Mouse (Mus musculus): ENCODE measurements around the gene Gm36079.
"Not testable (repeated sequence)": the region's sequence is repeated elsewhere in the genome, so short reads cannot be mapped to it uniquely, and the experiment has no call there.

Gene Gm36079

GRCm38 (mm10) chr13:120026911-120027310, at the start of gene Gm36079:
Gene Gm36079 (minus strand): TSS chr13:120027011.
- not testable (repeated sequence) for DNase-seq (ENCODE audit: low read depth, low spot score)

- not testable (repeated sequence) for DNase-seq (ENCODE audit: low read depth, low spot score)
Measured at GRCm38 (mm10) chr13:120070878-120071277, 44.1 kb upstream of the Gm36079 start.

GRCm38 (mm10) chr13:120070012-120070598, 43.3 kb upstream of the Gm36079 start:
- not testable (repeated sequence) for DNase-seq (ENCODE audit: low read depth, low spot score)

- not testable (repeated sequence) for DNase-seq (ENCODE audit: low read depth, low spot score)
Measured at GRCm38 (mm10) chr13:120063439-120064089, 36.8 kb upstream of the Gm36079 start.

GRCm38 (mm10) chr13:120062903-120063302, 36.1 kb upstream of the Gm36079 start:
- not testable (repeated sequence) for DNase-seq (ENCODE audit: low read depth, low spot score)

- DNase-seq (ENCODE audit: low read depth, low spot score), result not testable (repeated sequence)
Measured at GRCm38 (mm10) chr13:120052085-120052484, 25.3 kb upstream of the Gm36079 start, which contains the start of gene Gm21188. Gene Gm21188 (minus strand): TSS chr13:120052194.

- not testable (repeated sequence) for DNase-seq (ENCODE audit: low read depth, low spot score)
Measured at GRCm38 (mm10) chr13:120048608-120049007, 21.8 kb upstream of the Gm36079 start.

GRCm38 (mm10) chr13:120048186-120048585, 21.4 kb upstream of the Gm36079 start:
- DNase-seq (ENCODE audit: low read depth, low spot score), result not testable (repeated sequence)

GRCm38 (mm10) chr13:120046422-120047209, 19.8 kb upstream of the Gm36079 start:
- DNase-seq (ENCODE audit: low read depth, low spot score), result not testable (repeated sequence)

- not testable (repeated sequence) for DNase-seq (ENCODE audit: low read depth, low spot score)
Measured at GRCm38 (mm10) chr13:120041145-120041544, 14.3 kb upstream of the Gm36079 start.

GRCm38 (mm10) chr13:120037881-120038280, 11.1 kb upstream of the Gm36079 start:
- DNase-seq (ENCODE audit: low read depth, low spot score), result not testable (repeated sequence)

GRCm38 (mm10) chr13:120036577-120037115, 9.8 kb upstream of the Gm36079 start:
- DNase-seq (ENCODE audit: low read depth, low spot score), result not testable (repeated sequence)

- not testable (repeated sequence) for DNase-seq (ENCODE audit: low read depth, low spot score)
Measured at GRCm38 (mm10) chr13:120035151-120035550, 8.3 kb upstream of the Gm36079 start.

GRCm38 (mm10) chr13:120034637-120035036, 7.8 kb upstream of the Gm36079 start:
- DNase-seq (ENCODE audit: low read depth, low spot score), result not testable (repeated sequence)

- DNase-seq (ENCODE audit: low read depth, low spot score), result not testable (repeated sequence)
Measured at GRCm38 (mm10) chr13:120033516-120034190, 6.8 kb upstream of the Gm36079 start.

- DNase-seq (ENCODE audit: low read depth, low spot score), result not testable (repeated sequence)
Measured at GRCm38 (mm10) chr13:120031676-120032075, 4.9 kb upstream of the Gm36079 start.

- DNase-seq (ENCODE audit: low read depth, low spot score), result not testable (repeated sequence)
Measured at GRCm38 (mm10) chr13:120027368-120027767, 557 bp upstream of the Gm36079 start.

- not testable (repeated sequence) for DNase-seq (ENCODE audit: low read depth, low spot score)
Measured at GRCm38 (mm10) chr13:120026373-120026772, 438 bp downstream of the Gm36079 start.

GRCm38 (mm10) chr13:120025576-120025975, 1.2 kb downstream of the Gm36079 start:
- not testable (repeated sequence) for DNase-seq (ENCODE audit: low read depth, low spot score)

GRCm38 (mm10) chr13:120025004-120025403, 1.8 kb downstream of the Gm36079 start:
- DNase-seq (ENCODE audit: low read depth, low spot score), result not testable (repeated sequence)

GRCm38 (mm10) chr13:120024581-120024980, 2.2 kb downstream of the Gm36079 start:
- not testable (repeated sequence) for DNase-seq (ENCODE audit: low read depth, low spot score)
